Mouse (Mus musculus) MN1 (cell line): ENCODE results near the gene Kif2b.

Experiments used
- DNase-seq: peaks from one replicate; pipeline ENCODE4 v3.0.0-alpha.2; 2016; ENCODE audit warnings: low spot score

The Kif2b gene

DNA sequence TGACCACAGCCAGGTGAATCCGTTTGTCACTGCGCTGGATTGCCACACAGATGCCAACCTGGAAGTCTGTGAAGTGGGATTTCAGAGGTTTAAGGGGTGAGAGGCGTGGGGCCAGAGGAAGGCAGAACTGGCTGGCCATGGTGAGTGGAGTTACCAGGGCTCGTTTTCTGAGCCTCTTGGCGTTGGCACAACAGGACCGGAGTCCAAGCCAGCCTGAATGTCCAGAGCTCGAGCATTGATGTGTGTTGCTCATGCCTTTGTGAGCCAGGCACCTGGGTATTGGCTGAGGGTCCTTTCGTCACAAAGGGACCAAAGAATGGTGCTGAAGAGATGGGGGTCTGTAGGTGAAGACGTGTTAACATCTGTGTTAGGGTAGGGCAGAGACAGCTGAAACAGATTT, at the start of gene Kif2b:
TSS of gene Kif2b (minus strand) at position 242 of the 400 bp plus-strand sequence.
- DNase-seq = no peak

DNA sequence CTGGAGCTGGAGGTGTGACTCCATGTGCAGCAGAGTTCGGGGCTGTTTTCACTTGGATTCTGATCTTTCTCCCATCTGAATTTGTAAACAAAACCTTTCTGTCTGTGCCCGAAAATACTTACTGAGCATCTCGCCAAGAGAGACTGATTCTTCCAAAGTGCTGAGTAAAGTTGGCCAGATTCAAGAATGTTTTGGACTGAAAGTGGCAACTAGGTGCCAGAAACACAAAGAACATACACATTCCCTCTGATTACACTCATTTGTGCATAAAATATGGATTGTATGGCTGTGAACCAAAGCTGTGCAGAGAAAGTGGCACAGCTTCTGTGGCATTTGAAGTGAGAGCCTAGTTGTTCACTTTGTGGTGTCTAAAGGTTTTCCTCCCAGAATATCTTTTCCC, 15.7 kb upstream of the Kif2b start:
- DNase-seq = no peak

DNA sequence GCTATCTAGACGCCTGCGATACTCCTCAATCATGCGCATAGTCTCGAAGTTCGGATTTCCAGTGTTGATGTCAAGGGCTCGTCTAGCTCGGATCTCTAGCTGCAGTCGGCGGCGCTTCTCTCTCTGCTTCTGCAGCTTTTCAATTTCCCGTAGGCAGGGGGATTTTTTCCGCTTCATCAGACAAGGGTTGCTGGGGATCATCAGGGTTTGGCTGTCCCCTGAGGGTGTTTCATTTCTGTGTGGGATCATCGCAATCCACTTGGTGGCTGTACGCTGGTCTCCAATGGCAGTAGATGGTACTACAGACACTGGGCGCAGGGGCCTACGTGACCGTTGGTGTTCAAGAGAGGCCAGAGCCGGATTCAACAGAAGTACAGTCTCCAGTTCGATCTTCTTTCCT, 502 bp downstream of the Kif2b start:
- DNase-seq = no peak

DNA sequence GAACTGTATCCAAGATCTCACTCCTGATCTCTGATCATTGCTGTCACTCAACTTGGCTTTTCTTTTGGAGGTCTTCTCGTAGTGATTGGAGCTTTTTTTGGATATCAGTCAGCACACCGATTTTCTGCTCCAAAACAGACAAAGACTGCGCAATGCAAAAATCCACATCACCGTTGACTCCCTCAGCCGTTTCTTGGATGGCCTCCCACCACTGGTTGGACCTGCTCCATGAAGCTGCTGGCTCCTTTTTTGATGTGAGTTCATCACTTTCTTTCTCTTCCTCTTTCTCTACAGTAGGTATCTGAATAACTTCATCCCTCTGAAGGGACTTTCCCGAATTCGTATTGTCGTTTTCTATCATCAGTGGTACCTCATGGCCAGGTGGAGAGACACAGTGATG, 2.0 kb downstream of the Kif2b start:
- DNase-seq = no peak

DNA sequence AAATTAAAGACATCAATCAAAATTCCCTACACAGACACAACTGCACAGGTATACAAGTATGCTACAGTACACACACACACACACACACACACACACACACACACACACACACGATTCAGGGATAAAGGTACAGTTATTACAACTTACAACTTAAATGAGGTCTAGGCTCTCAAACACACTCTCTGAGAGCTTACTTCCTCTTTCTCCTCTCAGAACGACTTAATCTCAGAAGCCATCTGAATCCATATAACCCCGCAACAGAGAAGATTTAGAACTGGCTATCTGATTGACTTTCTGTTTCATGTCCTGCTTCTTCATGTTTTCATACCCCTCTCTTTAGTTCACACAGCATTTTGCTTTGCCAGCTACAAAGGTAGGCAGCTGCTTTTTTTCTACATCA, 2.9 kb downstream of the Kif2b start:
- no peak for DNase-seq

DNA sequence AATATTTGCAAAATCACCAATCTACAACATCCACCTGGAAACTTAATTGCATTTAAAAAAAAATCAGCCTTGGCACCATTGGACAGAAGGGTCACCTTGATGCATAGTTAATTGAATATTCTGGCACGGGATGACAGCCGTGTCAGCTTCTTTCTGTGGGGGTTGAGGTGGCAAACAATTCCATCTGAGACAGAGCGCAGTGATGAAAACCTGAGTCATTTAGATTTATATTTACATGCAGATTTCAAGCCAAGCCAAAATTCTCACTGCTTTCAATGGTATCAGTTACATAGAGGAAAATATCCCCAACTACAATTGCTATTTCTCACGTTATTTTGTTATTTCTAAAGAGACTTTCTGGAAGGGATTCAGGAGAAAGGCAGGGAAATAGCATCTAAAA, 46.6 kb downstream of the Kif2b start:
- DNase-seq = no peak
